8 mouse cellular contexts compared by ENCODE assay signal in genomic region chr11:98681786-98682745, GRCm38 (mm10). TPM values are rescaled to one million over a fixed set of nuclear protein-coding genes. Genes with fewer than 3 reads are reported as not detected.
DNase-seq lines count a peak whose midpoint lies in the region; ATAC-seq lines count a peak whose summit lies in the region.

Psmd3 (plus strand) TSS chr11:98682554.

- H3K4me3 ChIP-seq in heart, embryonic 14.5 days (ENCODE audit: control insufficient read depth in 1 of 2, insufficient read depth in 1 of 2, low read depth in 1 of 2, low read length in 2 of 2), result peak within 1 kb of the TSS; percentile 93 to 100
- H3K4me3 ChIP-seq in liver, embryonic 13.5 days (replicated peaks), result peak within 1 kb of the TSS; percentile 92
- peak within 1 kb of the TSS; percentile 96 for H3K4me3 ChIP-seq in stomach, embryonic 16.5 days (replicated peaks; ENCODE audit: low read length)

- peaks cover 24% of the 10 kb centered on the region for H3K36me3 ChIP-seq in heart, embryonic 14.5 days (ENCODE audit: control insufficient read depth, insufficient read depth, low read length)
- H3K36me3 ChIP-seq in liver, embryonic 13.5 days, result peaks cover 26% of the 10 kb centered on the region
- H3K36me3 ChIP-seq in stomach, embryonic 16.5 days (ENCODE audit: control insufficient read depth, insufficient read depth, low read length), result peaks cover 7% of the 10 kb centered on the region; the same call in 1 of the 2 replicates

- H3K4me2 ChIP-seq in heart, embryonic 14.5 days (ENCODE audit: low read length), result peak within 1 kb of the TSS; percentile 92
- H3K4me2 ChIP-seq in liver, embryonic 13.5 days, result peak within 1 kb of the TSS; percentile 88
- H3K4me2 ChIP-seq in stomach, embryonic 16.5 days (ENCODE audit: low read depth, low read length), result peak within 1 kb of the TSS; percentile 86

- no peaks in the 10 kb centered on the region for H3K9me3 ChIP-seq in heart, embryonic 14.5 days (ENCODE audit: control insufficient read depth, low read length)
- H3K9me3 ChIP-seq in liver, embryonic 13.5 days (replicated peaks), result no peaks in the 10 kb centered on the region
- H3K9me3 ChIP-seq in stomach, embryonic 16.5 days (replicated peaks; ENCODE audit: control insufficient read depth, low read length), result no peaks in the 10 kb centered on the region

- 4% methylated on average over 45 of the region's 45 CpGs for WGBS in heart, embryonic 14.5 days
- WGBS in liver, embryonic 13.5 days (ENCODE audit: insufficient replicate concordance), result 4% methylated on average over 45 of the region's 45 CpGs
- WGBS in stomach, embryonic 16.5 days, result 4% methylated on average over 45 of the region's 45 CpGs

- peak within 1 kb of the TSS; percentile 66 to 72 for H3K27ac ChIP-seq in heart, embryonic 14.5 days (replicated peaks in 1 of 2; ENCODE audit: control insufficient read depth in 1 of 2, insufficient read depth in 1 of 2, low read depth in 2 of 2, low read length in 2 of 2)
- peak within 1 kb of the TSS; percentile 84 for H3K27ac ChIP-seq in liver, embryonic 13.5 days
- peak within 1 kb of the TSS; percentile 85 for H3K27ac ChIP-seq in stomach, embryonic 16.5 days (ENCODE audit: low read length)

- ATAC-seq in CD4-positive, CD25-positive, alpha-beta regulatory T cell, adult 4 months, result peak; percentile 87
- peak; percentile 90 for ATAC-seq in heart, embryonic 14.5 days (ENCODE audit: insufficient number of reproducible peaks, insufficient read depth, low FRiP score, low read depth)
- ATAC-seq in liver, embryonic 13.5 days (ENCODE audit: low read depth), result peak; percentile 90
- peak; percentile 95 for ATAC-seq in stomach, embryonic 16.5 days (ENCODE audit: insufficient read depth, low FRiP score)

- peak; percentile 98 for DNase-seq in c-Kit-negative CD71-positive TER-119-positive erythroid progenitor cells, embryonic 14.5 days (ENCODE audit: low read depth, low spot score)
- DNase-seq in fibroblast of lung, adult 2 months (ENCODE audit: low read depth), result peak; percentile 99
- peak; percentile 97 for DNase-seq in kidney, postnatal 14 days
- DNase-seq in liver, embryonic 13.5 days, result peak; percentile 95
- DNase-seq in neural tube, embryonic 10.5 days (ENCODE audit: extremely low spot score, low spot score), result peak; percentile 99

- no peaks in the 10 kb centered on the region for H3K27me3 ChIP-seq in heart, embryonic 14.5 days (ENCODE audit: control insufficient read depth, insufficient read depth, low read length)
- H3K27me3 ChIP-seq in liver, embryonic 13.5 days, result no peaks in the 10 kb centered on the region
- H3K27me3 ChIP-seq in stomach, embryonic 16.5 days (ENCODE audit: control insufficient read depth, insufficient read depth, low read length), result no peaks in the 10 kb centered on the region

- peaks cover 2 to 9% of the 10 kb centered on the region in 2 experiments; a peak in 3 of 4 replicates for H3K4me1 ChIP-seq in heart, embryonic 14.5 days (ENCODE audit: control insufficient read depth in 2 of 2, insufficient read depth in 2 of 2, low read length in 2 of 2)
- H3K4me1 ChIP-seq in liver, embryonic 13.5 days (replicated peaks), result peaks cover 38% of the 10 kb centered on the region
- peaks cover 12% of the 10 kb centered on the region for H3K4me1 ChIP-seq in stomach, embryonic 16.5 days (ENCODE audit: control insufficient read depth, insufficient read depth, low read length)

- peak within 1 kb of the TSS; percentile 99 for H3K9ac ChIP-seq in heart, embryonic 14.5 days (ENCODE audit: low read length)
- H3K9ac ChIP-seq in liver, embryonic 13.5 days, result peak within 1 kb of the TSS; percentile 98
- H3K9ac ChIP-seq in stomach, embryonic 16.5 days (ENCODE audit: low read length), result peak within 1 kb of the TSS; percentile 97

RNA-seq across cellular contexts. Expression of gene Psmd3, which starts in this region (rescaled TPM):
- polyA plus RNA-seq in CD4-positive, CD25-positive, alpha-beta regulatory T cell, adult 4 months (2017; shearing (Covaris generic)), result 10 to 100 TPM; 13.8 to 17.5 TPM
- polyA plus RNA-seq in heart, embryonic 14.5 days (2014; fragmentation: Nextera tagmentation; extraction: Ambion mirVana), result 95.3 and 120 TPM in 2 replicates
- 143 and 151 TPM in 2 replicates for polyA plus RNA-seq in liver, embryonic 13.5 days (2015; fragmentation: Nextera tagmentation; extraction: Ambion mirVana)
- 147 and 157 TPM in 2 replicates for polyA plus RNA-seq in stomach, embryonic 16.5 days (2015; fragmentation: Nextera tagmentation; extraction: Ambion mirVana)

Comparison
In these comparisons a context has a peak if more than half of its experiments do, and no peak if none do; other contexts are left out.
1. Peak in every context shown above with its lines: DNase-seq, ATAC-seq, H3K4me3 ChIP-seq and H3K27ac ChIP-seq.